Mouse (Mus musculus): ENCODE results near the gene Zdhhc20.
"Not testable (repeated sequence)": the region's sequence is repeated elsewhere in the genome, so short reads cannot be mapped to it uniquely, and the experiment has no call there.

The Zdhhc20 gene

DNA sequence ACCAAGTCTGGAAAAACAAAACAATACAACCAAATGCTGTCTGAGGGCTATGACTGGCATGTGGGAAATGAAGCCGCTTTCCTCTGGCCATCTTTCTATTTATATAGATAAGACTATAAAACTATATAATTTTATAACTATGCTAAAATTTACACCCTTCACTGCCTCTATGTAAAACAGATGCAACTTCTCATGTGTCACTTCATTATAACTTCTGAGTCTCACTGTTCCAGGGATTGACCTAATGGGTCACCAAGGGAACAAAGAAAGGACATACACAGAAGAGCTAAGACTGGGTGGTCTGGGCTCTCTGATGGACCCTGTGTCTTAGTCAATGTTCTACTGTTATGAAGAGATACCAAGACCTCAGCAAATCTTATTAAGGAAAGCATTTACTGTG is 2.9 kb upstream of the Zdhhc20 start:
- in situ Hi-C loops (cut with MboI, MseI) = no loop called here

DNA sequence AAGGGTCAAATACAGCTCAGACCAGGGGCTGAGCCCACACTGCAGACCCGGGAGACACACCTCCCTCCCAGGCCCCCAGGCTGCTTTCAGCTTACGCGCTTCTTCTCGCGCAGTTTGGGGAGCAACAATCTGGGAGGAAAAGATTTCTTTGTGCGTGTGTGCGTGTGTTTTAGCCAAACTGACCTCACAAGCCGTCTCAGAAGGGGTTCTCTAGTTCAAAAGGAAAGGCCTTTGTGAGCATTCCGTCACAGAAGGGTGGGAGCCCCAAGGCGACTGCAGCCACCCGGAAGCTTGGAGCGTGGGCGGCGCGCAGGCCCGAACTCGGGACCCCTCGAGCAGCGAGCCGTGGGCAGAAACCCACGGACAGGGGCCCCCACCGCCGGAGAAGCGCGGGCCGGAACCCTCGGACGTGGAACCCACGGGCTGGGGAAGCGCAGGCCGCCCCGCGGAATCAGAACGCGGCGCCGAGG is 500 bp downstream of the Zdhhc20 start:
- in situ Hi-C loops (cut with MboI, MseI) = no loop called here

DNA sequence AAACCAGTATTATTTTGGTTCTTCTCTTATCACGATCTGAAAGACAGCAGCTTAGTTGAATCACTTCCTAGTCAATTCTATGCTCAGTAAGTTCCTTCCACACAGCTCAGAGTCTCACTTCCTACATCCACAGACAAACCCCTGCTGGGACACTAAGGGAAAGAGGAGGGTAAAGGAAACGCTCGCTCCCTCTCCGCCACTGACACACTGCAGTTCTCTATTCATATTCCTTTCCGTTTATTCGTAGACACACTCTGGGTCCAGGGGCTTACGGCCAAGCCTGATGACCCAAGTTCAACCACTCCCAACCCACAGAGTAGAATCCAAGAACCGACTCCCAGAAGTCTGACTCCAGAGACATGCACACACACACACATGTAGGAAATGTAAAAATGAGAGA is 2.9 kb downstream of the Zdhhc20 start:
- in situ Hi-C loops (cut with MboI, MseI) = no loop called here

DNA sequence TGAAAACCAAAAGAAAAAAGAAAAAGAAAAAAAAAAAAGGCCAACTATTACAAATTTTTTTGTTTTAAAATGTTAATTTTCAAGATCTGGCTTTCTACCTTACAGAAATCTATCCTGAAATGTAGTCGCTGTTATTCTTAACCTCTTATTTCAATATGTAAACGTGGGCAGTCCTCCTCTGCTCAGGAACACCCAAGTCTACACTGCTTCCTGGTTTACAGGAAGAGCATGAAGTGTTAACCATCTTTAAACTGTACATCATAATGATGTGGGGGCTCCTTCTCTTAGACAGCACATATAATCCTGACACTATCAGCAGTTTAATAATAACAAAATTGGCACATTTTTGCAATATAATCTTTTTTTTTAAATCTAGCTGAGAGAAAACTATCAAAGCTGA is 4.0 kb downstream of the Zdhhc20 start:
- in situ Hi-C loops (cut with MboI, MseI) = no loop called here

DNA sequence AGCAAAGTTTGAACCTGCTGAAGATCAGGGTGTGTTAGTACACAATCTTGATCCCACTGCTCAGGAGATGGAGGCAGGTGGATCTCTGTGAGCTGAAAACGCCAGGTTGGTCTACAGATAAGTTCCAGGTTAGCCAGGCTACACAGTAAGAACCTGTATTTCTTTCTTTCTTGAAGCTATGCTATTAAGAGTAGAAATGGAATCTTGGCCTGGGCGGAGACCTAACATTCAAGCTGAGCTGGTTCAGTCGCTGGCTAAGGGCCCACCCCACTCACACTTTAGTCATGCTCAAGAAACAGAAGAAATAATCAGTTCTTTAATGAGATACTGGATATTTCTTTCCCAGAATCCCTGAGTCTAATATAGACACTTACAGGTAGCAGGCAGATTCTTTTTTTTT is 6.7 kb downstream of the Zdhhc20 start:
- in situ Hi-C loops (cut with MboI, MseI) = no loop called here

DNA sequence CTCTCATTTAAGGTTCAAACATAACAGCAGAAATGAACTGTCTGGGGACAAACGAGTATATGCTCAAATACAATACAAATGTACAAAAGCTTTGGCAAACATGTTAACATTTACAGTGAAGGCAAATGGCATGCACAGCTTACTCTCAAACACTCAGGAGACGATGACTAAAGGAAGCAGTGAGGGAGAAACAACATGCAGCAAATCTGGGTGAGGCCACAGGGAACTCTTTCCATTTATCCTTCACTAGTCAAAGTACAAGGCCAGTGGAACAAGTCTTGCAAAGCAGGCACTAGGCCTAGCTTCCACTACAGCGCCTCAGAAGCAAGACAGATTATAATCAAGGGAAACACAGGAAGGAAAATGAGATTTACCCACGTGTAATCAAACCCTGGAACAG is 7.4 kb downstream of the Zdhhc20 start:
- in situ Hi-C loops (cut with MboI, MseI) = no loop called here

DNA sequence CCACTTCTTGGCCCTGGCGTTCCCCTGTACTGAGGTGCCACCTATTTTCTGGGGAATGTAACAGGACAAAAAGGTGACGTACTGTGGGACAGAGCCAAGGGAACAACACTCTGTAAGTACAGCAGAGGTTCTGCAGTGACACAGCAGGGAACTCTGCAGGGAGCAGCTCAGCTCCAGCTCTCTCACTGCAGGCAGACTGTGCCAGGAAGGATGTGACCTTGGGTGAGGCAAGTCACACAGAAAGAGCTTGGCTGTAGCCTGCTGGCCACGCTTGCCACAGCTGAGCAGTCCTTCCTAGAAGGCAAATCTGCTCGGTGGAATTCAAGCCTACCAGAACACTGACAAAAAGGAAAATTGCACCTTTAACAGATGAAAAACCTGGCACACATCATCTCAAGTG is 8.3 kb downstream of the Zdhhc20 start:
- in situ Hi-C loops (cut with MboI, MseI) = no loop called here

DNA sequence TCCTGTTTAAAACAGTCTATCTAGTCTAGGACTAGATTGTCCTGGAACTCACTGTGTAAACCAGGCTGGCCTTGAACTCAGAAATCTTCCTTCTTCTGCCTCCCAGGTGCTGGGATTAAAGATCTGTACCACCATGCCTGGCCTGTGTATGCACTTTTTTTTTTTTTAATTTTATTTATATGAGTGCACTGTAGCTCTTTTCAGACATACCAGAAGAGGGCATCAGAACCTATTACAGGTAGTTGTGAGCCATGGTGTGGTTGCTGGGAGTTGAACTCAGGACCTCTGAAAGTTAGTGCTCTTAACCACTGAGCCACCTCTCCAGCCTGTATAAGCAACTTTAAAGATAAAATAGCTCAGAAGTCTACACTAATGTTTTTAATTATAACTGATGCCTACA is 9.0 kb downstream of the Zdhhc20 start:
- in situ Hi-C loops (cut with MboI, MseI) = no loop called here

DNA sequence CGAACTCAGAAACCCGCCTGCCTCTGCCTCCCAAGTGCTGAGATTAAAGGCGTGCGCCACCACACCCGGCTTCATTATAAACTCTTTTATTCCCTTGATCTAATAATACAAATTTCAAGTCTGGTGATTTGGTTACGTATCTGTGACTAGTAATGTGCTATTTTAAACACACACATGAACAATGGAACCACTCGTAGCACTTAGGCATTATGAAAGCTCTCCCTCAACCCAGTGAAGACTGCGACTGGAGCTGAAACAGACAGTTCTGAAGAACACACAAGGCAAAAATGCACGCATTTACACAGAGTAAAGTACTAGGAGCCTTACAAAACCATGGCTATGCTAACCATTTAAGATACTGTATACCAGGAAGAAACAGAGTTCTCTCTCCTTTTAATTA is 12.2 kb downstream of the Zdhhc20 start:
- in situ Hi-C loops (cut with MboI, MseI) = no loop called here

DNA sequence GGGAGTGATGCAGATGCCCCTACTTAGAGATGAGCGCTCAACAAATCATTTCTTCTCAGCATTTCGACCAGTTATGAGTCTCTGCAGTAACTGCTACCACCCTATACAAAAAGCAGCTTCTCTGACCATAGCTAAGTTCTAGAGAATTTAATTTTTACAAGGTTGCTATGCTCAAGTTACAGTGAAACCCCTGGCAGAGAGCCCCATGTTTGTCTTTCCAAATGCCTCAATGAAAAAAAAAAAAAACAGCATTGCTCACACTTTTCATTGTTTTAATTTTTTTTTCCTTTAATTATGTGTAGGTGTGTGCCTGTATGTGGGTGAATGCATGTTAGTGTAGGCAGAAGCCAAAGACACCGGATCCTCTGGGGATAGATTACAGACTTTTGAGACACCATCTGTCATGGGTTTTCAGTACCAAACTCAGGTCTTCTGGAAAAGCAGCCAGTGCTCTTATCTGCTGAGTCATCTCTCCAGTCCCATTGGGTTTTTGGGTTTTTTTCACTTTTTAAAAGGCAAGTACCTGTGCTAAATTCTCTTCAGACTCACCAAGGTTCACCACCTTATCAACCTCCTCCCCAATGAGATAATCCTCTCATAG is 23.3 kb downstream of the Zdhhc20 start:
- in situ Hi-C loops (cut with MboI, MseI) = no loop called here

DNA sequence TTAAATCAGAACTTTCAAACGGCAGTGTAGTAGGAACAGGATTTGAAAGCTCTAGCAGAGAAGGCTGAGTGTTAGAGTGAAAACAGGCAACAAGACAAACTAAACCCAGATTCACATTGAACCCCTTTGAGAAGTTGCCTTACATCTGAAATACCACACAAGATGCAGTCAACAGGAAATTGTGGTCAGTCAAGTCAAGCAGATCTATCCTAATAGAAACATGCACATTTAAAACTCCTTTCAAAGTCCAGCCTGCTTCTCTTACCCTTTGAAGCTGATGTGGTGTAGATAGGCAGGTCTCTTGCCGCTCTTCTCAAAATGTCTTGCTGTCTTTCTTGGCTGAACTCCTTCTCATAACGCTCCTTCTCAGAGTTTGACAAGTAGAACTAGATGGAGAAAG is 24.8 kb downstream of the Zdhhc20 start:
- in situ Hi-C loops (cut with MboI, MseI) = no loop called here

DNA sequence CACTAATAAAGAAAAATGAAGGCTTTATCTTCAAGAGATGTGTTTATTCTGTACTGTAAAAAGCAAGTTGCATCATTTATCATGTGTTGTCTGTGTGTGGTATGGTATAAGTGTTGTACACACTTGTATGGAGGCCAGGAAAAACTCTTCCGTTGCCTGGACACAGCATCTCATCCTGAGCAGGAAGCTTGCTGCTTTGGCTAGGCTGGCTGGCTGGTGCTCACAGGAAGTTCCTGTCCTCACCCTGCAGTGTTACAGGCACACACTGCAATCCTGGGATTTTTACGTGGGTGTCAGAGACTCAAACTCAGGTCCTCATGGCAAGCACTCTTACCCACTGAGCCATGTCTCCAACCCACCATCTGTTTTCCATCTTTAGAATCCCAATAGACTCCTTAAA is 26.9 kb downstream of the Zdhhc20 start:
- in situ Hi-C loops (cut with MboI, MseI) = no loop called here

DNA sequence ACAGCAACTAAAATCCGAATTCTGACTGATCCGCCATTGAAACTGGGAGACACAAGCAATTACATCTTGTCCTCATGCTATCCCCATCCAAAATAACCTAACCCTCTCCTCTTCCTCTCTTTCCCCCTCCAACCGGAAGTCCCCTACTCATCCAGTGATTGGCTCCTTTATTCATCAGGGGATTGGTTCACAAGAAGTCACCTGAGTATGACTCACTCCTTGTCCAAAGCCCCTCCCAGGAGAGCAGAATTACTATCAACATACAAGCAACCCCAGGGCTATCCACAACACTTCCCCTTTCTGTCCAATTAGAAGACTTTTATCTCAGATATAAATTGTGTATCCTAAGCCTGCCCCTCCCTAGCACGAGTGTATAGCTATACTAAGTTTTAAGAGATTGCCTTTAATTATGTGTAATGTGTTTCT is 28.1 kb downstream of the Zdhhc20 start:
- in situ Hi-C loops (cut with MboI, MseI) = no loop called here

DNA sequence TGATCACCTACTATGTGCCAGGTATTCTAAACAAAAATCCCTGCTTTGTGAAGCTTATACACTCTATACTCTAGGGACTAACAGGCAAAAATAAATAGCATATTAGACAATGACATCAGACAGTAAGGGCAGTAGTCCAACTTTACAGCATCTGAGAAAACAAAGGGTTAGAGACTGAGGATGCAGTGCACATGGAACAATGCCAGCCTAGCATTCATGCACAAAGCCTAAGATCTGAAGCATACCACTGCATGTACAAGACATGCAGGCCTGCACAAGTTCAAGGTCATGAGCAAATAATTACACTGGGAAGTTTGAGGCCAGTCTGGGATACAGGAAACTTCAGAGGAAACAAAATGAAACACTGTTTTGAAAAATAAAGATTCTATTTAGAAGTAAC is 30.6 kb downstream of the Zdhhc20 start:
- in situ Hi-C loops (cut with MboI, MseI) = no loop called here

DNA sequence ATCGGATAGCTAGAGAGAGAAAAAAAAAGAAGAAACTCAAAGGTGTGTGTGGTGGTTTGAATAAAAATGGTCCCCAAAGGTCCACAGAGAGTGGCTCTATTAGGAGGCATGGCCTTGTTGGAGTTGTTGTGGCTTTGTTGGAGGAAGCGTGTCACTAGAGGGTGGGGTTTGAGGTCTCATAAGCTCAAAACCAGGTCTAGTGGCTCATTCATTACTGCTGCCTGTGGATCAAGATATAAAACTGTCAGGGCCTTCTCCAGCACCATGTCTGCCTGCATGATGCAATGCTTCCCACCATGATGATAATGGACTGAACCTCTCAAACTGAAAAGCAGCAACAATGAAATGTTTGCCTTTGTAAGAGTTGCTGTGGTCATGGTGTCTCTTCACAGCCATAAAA is 31.5 kb downstream of the Zdhhc20 start:
- in situ Hi-C loops (cut with MboI, MseI) = no loop called here

DNA sequence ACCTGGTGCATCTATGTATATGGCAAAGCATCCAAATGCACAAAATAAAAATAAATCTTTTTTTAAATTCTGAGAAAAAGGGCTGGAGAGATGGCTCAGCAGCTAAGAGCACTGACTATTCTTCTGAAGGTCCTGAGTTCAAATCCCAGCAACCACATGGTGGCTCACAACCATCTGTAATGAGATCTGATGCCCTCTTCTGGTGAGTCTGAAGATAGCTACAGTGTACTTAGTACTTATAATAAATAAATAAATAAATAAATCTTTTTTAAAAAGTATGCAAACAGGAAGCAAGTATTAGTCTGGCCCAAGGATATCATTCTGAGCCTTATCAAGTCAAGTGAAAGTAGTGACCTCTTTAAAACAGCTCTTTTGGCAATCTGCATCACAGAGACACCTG is 34.0 kb downstream of the Zdhhc20 start:
- in situ Hi-C loops (cut with MboI, MseI) = not testable (repeated sequence)

DNA sequence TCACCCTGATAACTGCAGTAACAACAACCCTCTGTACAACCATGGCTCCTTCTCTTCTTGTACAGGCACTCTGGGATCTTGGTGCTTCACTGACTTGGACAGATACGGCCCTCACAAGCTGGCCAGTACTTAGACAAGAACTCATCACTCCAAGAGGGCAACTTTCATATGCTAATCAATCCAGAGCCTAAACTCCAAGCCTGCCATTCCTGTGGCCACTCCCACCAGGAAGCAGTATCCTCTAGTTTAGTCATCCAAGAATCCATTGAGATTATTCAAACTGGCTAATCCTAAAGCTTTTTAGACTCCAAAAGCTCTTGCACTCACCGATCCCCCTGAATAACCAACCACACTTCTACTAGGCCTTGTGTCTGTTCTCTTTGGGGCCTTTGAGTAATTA is 37.1 kb downstream of the Zdhhc20 start:
- in situ Hi-C loops (cut with MboI, MseI) = no loop called here

DNA sequence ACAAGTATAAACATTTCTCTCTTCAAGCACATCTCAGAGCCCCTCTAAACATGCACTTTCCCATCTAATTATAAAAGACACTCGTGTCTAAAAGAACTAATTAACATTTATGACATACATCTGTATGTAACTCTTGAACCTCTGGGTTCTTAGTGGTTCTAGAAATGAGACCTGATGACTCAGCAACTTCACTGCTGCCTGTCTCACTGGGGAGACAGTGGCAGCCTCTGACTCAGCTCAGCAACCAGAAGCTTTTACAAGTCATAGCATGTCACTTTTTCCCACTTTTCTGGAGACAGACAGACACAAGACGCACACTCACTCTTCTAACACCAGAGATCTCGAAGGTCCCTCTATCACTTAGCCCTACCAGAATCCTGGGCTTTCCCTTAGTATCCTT is 39.7 kb downstream of the Zdhhc20 start:
- in situ Hi-C loops (cut with MboI, MseI) = no loop called here

DNA sequence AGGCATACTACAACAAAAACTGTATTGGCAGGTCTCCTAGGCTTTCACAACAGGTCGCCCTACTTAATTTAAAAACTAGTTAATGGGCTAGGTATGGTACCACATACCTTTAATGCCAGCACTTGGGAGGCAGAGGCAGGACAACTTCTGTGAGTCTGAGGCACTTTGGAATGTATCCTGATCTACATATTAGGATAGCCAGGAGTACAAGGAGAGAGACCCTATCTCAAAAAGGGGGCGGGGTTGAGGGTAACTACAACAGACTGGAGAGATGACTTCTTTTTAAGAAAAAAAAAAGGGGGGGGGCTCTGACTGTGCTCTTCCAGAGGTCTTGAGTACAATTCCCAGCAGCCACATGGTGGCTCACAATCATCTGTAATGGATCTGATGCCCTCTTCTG is 41.4 kb downstream of the Zdhhc20 start:
- in situ Hi-C loops (cut with MboI, MseI) = no loop called here

DNA sequence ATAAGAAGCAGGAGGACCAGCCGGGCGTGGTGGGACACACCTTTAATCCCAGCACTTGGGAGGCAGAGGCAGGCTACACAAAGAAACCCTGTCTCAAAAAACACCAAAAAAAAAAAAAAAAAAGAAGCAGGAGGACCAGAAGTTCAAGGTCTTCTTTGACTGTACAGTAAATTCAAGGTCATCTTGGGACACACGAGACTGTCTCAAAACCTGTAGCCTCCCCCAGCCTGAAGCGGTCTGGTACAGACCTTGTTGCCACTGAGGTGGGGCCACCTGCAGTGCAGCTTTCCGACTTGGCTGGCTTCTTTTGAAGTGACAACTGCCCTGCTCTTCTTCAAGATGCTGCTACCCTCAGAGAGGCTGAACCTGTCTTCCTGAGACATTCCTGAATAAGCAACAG is 42.0 kb downstream of the Zdhhc20 start:
- in situ Hi-C loops (cut with MboI, MseI) = not testable (repeated sequence)

DNA sequence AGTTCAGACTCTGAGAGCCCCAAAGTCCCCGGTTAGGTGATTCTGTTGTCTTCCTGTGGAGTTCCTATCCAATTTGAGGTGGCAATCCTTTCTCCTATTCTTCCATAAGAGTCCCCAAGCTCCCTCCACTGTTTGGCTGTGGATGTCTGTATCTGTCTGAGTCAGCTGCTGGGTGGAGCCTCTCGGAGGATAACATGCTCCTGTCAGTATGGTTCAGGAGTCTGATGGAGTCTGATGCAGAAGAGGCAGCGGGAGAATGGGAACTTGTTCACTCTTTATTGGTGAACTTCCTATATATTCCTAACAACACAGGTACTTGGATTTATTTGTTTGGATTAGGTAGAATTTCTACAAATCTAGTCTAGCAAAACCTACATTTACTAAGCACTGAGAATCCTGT is 45.5 kb downstream of the Zdhhc20 start:
- in situ Hi-C loops (cut with MboI, MseI) = no loop called here

DNA sequence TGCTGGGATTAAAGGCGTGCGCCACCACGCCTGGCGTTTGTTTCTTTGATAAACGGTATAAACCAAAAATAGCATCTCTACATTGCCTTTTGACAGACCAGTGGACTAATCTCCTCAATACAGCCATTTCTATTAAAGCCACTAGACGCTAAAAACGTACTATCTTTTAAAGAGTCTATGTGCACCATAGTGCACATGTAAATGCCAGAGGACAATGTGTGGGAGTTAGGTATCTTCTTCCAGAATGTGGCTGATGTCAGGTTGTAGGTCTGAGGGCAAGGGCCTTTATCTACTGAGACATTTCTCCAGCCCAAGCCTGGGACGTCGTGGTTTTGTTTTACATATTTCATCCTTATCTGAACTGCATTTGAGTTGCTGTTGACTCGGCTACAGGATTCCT is 54.9 kb downstream of the Zdhhc20 start:
- in situ Hi-C loops (cut with MboI, MseI) = no loop called here

DNA sequence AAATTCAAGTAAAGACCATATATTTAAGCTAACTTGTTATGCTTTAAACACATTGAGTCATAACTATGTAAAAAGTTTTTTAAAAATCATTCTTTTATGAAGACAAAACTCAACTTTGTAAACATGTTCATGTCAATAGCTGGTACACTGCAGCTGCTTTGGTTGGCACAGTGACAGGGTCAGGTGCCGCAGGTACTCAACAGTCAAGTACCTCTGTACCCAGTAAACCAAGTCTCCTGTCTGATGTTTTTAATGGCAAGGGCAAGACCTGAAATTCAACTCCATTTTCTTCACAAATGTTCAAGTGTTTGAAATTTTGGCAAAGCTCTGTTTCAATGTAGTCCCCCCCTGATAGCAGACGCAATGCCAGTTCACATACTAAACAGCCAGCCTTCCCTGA is 56.5 kb downstream of the Zdhhc20 start:
- in situ Hi-C loops (cut with MboI, MseI) = no loop called here

DNA sequence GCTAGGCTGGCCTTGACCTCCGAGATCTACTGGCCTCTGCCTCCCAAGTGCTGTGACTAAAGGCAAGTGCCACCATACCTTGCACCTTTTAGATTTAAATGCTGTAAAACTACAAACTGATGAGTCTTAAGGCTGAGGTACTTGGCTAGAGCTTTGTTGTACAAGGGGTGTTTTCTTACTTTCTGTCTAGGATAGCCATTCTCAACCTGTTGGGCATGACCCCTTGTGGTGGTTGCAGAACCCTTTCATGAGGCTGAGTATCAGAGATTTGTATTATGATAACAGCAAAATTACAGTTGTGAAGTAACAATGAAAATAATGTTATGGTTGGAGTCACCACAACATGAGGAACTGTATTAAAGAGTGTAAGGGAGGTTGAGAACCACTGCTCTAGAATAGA is 62.8 kb downstream of the Zdhhc20 start:
- in situ Hi-C loops (cut with MboI, MseI) = no loop called here

Data from T-helper 2 cell (primary cell).